Mouse (Mus musculus): ENCODE measurements at regions not wholly inside any gene's neighbourhood (a gene's known extent, or its start where the extent isn't known, plus 50 kb on each side); places are given as distances from the start of the nearest gene placed in this dataset.

- DNase-seq (ENCODE audit: low spot score in 2 of 2): no peak
These were observed 67.0 kb upstream of the Irf2bp2 start for GRCm38 (mm10) chr8:126660658-126661316.

DNA sequence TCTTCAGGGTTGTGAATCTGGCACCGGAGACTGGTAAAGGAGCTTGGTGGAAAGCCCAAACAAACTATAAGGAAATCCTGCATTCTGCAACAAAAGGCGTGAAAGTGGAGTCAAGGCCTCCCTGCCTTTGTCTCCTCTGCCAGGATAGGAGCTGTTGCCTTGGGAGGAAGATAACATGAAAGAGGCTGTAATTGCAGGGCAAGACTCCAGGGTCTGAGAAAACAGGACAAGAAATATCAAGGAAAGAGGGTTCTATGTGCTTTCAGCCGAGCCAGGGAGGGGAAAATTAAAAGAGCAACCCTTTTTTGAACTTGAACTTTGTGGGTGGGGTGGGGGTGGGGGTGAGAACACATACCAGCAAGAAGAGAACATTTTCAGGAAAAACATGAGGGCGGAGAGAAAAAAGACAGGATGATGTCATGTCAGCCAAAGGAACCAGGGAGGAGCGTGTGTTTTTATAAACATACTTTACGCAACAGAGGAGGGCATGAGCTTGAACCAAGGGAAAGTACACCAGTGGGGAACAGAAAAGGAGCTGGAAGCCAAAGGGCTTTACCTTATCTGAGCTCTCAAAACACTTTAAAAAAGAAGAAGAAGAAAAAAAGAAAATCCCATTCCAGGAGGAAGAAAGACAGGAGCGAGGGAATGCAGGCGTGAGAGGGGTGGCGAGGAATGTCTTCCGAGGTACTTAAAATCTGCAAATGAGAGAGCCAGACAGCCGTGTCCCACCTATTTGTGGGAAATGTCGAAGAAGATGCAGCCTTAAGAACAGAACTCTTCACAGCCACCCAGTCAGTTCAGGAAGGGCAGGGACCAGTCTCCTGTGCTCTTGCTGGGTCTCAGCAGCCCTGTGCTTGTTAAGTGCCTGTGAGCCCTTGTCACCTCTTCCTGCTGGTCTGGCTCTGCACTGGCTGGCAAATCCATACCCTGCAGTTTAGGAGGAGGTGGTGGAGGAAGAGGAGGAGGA lies 66.2 kb upstream of the Irf2bp2 start:
- DNase-seq (ENCODE audit: low spot score in 2 of 2): no peak

- no peak for DNase-seq (ENCODE audit: low spot score in 2 of 2)
These were observed 63.8 kb upstream of the Irf2bp2 start for GRCm38 (mm10) chr8:126657546-126657945.

GRCm38 (mm10) chr8:126656554-126657260 lies 62.9 kb upstream of the Irf2bp2 start:
- no peak for DNase-seq (ENCODE audit: low spot score in 2 of 2)

DNA sequence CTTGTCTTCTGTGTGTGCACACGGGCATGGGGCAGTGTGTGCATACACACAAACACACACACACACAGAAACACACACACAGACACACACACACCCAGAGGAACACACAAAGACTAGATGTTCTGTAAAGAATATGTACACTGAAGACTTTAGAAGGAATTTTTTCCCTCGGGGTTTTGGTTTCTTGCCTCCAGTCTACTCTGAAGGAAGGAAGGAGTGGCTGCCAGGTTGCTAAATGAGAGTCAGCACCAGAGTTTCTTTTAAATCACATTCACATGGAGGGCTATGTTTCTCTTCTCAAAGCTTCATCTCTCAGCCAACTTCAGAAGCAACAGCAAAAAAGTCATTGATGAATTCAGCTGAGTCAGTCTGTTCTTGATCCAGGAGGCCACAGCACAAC lies 61.8 kb upstream of the Irf2bp2 start:
- no peak for DNase-seq (ENCODE audit: low spot score in 2 of 2)

GRCm38 (mm10) chr8:126654353-126654752 lies 60.6 kb upstream of the Irf2bp2 start:
- no peak for DNase-seq (ENCODE audit: low spot score in 2 of 2)

- DNase-seq (ENCODE audit: low spot score in 2 of 2): no peak
These were observed 58.4 kb upstream of the Irf2bp2 start for GRCm38 (mm10) chr8:126652151-126652550.

DNA sequence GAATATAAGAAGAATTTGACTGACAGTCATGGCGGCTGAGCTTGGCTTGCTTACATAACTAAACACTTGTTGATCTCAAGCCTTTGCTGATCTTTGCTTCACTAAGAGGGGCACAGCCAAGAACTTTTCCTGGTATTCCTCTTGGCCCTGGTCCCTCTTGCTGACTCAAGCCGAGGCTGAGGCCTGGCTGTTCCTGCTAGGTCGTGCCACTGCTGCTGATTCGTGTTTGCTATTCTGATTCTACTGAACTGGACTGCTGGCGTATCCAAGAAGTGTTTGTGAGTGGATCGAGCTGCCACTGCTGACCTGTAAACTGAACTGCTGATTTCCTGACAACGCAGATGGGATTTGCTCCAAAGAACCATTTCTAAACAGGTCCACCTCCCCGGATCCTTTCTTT lies 57.2 kb upstream of the Irf2bp2 start:
- DNase-seq (ENCODE audit: low spot score in 2 of 2): no peak

- DNase-seq (ENCODE audit: low spot score in 2 of 2): no peak
These were observed 55.5 kb upstream of the Irf2bp2 start for GRCm38 (mm10) chr8:126649305-126649704.

GRCm38 (mm10) chr8:126647350-126647749 lies 53.6 kb upstream of the Irf2bp2 start:
- no peak for DNase-seq (ENCODE audit: low spot score in 2 of 2)

DNA sequence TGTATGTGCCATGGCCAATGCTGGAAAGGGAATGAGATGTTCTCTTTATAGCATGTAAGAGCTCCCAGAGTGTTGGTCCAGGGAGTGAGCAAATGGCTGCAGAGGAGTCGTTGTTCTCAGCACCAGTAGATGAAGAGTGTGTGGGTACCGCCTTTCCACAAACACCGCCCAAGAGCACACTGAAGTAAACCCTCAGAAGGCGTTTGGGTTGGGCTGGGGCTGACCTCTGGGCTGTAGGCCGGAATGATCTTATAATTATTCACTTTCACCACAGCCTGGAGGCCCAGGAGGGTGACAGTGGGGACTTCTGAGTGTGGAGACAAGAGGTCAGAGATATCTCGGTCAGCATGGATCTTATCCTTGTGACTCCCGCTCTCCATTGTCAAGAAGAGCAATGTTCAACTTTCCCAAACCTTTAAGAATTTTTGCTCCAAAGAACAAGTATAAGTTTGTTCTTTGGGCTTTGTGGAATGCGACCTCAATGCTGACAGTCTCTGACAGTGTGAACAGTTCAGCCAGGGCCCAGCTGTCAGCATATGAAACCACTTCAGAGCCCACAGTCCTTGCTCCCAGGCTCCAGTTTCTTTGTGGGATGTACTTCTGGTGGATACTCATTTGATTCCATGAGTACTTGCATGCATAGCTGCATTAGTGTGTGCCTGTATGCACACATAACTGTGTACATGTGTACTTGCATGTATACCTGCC lies 53.0 kb upstream of the Irf2bp2 start:
- DNase-seq (ENCODE audit: low spot score in 2 of 2): no peak

- DNase-seq (ENCODE audit: low spot score in 2 of 2): no peak
These were observed 50.4 kb upstream of the Irf2bp2 start for GRCm38 (mm10) chr8:126644179-126644578.
